Mouse (Mus musculus): ENCODE results near the gene Scand1.

Scand1 gene

GRCm38 (mm10) chr2:156307261-156307660 lies 5.2 kb downstream of the Scand1 start:
- peak; percentile 80 for DNase-seq (ENCODE audit: low spot score)

GRCm38 (mm10) chr2:156305818-156306217 lies 6.7 kb downstream of the Scand1 start:
- peak; percentile 43 for DNase-seq (ENCODE audit: low spot score)

- DNase-seq (ENCODE audit: low spot score): no peak
Measured at GRCm38 (mm10) chr2:156304351-156304750, 8.2 kb downstream of the Scand1 start.

- DNase-seq (ENCODE audit: low spot score): no peak
Measured at GRCm38 (mm10) chr2:156302063-156302462, 10.4 kb downstream of the Scand1 start.

GRCm38 (mm10) chr2:156298458-156298857 lies 14.0 kb downstream of the Scand1 start:
- no peak for DNase-seq (ENCODE audit: low spot score)

GRCm38 (mm10) chr2:156297653-156298052 lies 14.9 kb downstream of the Scand1 start:
- peak; percentile 84 for DNase-seq (ENCODE audit: low spot score)

- DNase-seq (ENCODE audit: low spot score): no peak
Measured at GRCm38 (mm10) chr2:156296190-156296589, 16.3 kb downstream of the Scand1 start.

GRCm38 (mm10) chr2:156295601-156296063 lies 16.9 kb downstream of the Scand1 start:
- no peak for DNase-seq (ENCODE audit: low spot score)

GRCm38 (mm10) chr2:156291998-156292397 lies 20.5 kb downstream of the Scand1 start:
- DNase-seq (ENCODE audit: low spot score): no peak

GRCm38 (mm10) chr2:156289552-156290160 lies 22.8 kb downstream of the Scand1 start:
- DNase-seq (ENCODE audit: low spot score): no peak

GRCm38 (mm10) chr2:156288222-156288621 lies 24.3 kb downstream of the Scand1 start:
- no peak for DNase-seq (ENCODE audit: low spot score)

- DNase-seq (ENCODE audit: low spot score): no peak
Measured at GRCm38 (mm10) chr2:156286733-156287132, 25.8 kb downstream of the Scand1 start.

- no peak for DNase-seq (ENCODE audit: low spot score)
Measured at GRCm38 (mm10) chr2:156285161-156285560, 27.3 kb downstream of the Scand1 start.

GRCm38 (mm10) chr2:156281227-156281626 lies 31.3 kb downstream of the Scand1 start:
- peak; percentile 95 for DNase-seq (ENCODE audit: low spot score)

GRCm38 (mm10) chr2:156278226-156279017 lies 34.1 kb downstream of the Scand1 start:
- peak; percentile 92 for DNase-seq (ENCODE audit: low spot score)

- no peak for DNase-seq (ENCODE audit: low spot score)
Measured at GRCm38 (mm10) chr2:156272553-156272952, 40.0 kb downstream of the Scand1 start.

GRCm38 (mm10) chr2:156267636-156268035 lies 44.9 kb downstream of the Scand1 start:
- DNase-seq (ENCODE audit: low spot score): no peak

GRCm38 (mm10) chr2:156263204-156263893 lies 49.2 kb downstream of the Scand1 start:
- DNase-seq (ENCODE audit: low spot score): no peak

Data from MN1 (cell line).